Mouse (Mus musculus) layer of hippocampus, postnatal 14 days (tissue): ENCODE measurements around the gene Col23a1. TPM values are rescaled to one million over a fixed set of nuclear protein-coding genes. Genes with fewer than 3 reads are reported as not detected.
A peak's percentile ranks its signal among the peaks of the same experiment; 100 is the strongest.

Experiments
- DNase-seq, 2 experiments: peaks; one replicate each; pipeline ENCODE4 v3.0.0; 2021 to 2022; ENCODE audit warnings: low spot score in 2 of 2, mixed read lengths in 1 of 2
- total RNA-seq, 2 experiments: library from RNA; stranded (reverse); gene quantifications; 2 replicates each; pipeline ENCODE4 v1.2.3; 2021

Col23a1 gene
- total RNA-seq, 2 experiments from 2014 or later = 6.5 to 6.7 TPM

DNA sequence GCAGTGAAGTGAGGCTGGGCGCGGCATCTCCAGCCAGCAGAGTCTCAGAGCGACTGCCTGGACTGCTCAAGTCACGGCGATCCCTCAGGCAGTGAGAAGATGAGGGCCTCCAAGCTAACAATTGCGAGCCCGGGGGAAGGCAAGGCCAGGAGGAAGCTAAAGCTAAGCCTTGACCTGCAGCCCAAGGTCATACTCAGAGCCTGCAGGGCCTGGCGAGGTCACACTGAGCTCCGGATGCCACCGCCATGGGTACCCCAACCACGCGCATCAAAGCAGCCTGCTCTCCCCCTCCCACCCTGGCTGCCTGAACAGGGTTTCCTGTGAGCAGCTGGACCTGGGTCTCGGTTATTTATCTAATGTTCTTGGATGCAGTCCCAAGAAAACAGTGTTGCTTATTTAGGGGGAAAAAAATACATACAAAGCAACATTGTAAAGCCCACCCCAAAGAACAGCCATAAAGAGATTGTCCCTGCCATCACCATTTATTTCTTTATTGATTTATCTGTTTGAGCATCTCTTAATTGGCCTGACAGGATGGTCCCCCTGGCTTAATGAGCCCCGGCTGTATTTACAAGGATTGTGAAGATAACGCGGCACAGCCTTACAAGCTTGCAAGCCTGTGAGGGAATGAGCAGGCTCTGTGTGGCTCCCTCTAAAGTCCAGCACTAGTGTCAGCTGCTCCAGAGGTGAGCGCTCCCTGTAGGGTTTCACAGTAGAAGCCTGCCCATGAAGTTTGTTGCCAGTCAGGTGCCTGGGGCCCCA, 180.8 kb downstream of the Col23a1 start:
- DNase-seq = no peak

DNA sequence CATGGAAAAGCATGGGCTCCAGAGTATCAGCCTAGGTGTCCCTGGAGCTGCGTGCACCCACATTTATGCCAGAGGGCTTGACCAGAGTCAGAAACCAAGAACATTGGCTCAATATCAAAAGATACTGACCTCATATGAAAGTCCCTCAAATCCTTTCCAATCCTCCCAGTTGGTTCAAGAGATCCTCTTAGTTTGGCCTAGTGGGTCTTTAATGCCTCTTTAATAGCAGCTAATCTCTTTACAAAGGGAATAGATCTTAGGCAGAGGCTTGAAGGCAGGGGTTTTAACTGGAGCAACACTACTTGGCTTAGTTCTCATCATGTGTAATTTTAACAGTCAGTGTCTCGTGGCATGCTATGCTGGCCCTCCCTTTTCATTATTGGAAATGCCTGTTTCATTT, 184.0 kb downstream of the Col23a1 start:
- DNase-seq = no peak

DNA sequence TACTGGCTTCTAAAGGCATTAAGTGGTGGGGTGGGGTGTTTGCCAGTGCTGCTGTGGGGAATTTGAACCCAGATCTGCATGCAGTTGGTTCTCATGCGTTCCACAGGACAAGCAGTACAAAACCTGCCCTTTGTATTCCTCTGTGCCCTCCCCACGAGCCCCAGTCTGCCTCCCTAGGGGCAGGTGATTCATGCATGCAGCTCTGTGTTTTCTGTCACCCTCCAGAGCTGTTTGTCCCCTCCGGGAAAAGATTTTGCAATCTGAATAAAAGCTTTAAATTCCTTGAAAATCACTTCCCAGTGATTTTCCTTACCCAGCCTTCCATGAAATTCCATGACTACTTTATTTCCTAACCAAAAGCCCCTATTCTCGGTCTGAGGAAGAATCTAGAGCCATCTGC, 186.8 kb downstream of the Col23a1 start:
- no peak for DNase-seq

DNA sequence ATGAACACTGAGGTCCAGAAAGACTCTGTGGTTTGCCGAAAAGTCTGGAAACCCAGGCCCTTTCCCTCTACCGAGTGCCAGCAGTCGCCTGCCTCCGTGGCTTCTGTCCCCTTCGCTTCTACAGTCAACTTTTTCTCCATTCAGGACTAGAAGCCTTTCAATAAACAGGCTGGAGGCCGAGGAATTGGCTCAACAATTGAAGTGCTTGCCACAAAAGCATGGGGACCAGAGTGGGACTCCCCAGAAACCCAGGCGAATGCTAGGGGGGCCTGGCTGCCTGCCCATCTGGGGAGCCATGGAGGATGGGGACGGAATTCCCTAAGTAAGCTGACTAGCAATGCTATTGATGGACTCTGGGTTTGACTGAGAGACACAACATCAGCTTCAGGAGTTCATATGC, 187.9 kb downstream of the Col23a1 start:
- DNase-seq = no peak

DNA sequence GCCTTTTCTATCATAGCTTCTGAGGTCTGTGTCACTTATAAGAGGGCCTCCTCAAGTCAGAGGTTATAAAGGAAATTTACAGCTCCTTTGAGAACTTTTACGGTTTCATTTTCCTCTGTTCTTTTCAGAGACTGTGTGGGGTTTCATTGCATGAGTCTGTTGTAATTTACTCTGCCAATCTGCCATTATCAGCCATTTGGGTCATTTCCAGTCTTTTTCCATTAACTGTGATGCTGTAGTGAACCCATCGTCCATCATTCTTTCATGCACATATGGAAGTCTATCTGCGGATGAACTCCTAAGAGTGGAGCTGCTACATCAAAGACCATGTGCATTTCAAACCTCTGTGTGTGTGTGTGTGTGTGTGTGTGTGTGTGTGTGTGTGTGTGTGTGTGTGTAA, 192.5 kb downstream of the Col23a1 start:
- no peak for DNase-seq

DNA sequence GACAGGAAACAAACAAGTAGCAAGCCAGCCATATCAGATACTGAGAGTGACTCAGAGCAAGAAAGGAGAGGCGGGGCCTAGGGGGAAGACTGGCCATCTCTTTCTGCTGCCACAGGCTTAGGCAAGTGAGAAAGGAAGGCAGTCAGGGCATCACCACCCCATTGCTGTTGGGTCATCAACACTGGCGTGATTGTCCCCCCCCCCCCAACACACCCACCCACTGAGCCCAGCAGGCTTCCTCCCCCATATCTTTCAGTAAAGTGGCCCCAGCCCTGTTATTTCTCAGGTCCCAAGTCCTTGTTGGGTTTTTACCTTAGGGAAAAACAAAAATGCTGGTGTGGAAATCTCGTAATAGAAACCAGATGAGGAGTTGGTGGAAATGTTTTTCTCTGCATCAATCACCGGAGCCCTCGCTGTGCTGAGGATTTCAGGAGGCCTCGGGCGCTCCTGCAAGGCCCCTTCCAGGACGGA, 195.4 kb downstream of the Col23a1 start:
- DNase-seq = no peak

DNA sequence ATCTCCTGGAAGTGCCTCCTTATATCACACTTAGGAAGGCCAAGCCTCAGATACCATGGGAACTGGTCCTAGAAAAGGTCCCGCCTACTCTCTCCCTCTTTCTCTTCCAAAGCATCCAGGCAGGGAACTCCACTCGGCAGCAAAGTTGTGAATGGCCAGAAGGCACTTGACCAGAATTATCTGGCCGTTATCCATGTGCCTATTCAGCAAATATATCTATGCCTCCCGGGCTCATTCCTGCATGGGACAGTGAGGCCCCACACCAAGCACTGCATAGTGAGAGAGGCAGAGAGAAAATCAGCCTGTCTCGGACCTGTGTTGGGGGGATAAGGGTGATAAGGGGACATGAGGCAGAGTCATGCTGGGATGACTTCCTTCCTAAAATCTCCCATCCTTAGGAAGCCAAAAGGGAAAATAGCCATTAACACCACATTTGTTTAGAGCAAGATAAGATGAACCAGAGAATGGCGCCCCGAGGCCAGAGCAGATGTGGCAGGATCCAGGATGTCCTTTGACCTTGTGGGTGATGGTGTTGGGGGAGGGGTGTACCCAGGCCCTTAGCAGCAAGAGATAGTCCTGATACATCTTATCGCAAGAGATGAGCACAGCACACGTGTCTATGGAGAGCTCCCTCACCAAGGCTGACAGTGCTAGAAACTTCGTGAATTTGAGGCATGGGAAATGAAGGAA, 196.2 kb downstream of the Col23a1 start:
- DNase-seq = no peak

DNA sequence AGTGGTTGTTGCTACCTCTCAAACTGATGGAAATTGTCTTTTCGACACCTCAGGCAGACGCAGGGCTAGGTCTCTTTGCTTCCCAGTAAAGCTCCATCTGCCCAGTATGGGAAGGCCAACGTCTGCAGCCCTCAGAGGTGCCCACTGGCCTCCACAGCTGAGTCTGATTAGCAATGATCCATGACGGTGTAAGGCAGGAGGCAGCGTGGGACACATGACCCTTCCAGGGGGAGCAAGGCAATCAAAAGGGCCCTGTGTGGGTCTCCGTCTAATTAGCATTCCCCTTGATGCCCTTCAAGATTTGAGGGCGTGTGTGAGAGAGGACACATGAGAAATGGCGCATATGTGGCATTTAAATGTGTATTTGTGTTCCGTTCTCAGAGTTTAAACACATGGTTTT, 199.1 kb downstream of the Col23a1 start:
- no peak for DNase-seq

DNA sequence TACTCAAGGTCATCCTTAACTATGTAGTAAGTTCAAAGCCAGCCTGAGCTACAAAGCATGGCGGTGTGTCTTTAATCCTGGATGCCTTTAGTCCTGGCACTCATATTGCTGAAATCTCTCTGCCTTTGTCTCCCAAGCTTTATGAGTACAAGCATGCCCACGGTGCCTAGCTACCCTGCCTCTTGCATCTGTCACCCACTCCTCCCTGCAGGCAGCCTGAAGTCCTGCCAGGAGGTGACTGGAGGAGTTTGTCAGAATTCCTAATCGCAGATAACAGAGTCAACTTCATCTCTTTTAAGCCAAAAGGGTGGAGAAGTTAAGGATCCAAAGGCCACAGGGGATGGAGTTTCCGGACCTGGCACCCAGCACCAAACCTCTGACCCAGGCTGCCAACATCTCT, 203.7 kb downstream of the Col23a1 start:
- DNase-seq = peak; percentile 31 to 58

DNA sequence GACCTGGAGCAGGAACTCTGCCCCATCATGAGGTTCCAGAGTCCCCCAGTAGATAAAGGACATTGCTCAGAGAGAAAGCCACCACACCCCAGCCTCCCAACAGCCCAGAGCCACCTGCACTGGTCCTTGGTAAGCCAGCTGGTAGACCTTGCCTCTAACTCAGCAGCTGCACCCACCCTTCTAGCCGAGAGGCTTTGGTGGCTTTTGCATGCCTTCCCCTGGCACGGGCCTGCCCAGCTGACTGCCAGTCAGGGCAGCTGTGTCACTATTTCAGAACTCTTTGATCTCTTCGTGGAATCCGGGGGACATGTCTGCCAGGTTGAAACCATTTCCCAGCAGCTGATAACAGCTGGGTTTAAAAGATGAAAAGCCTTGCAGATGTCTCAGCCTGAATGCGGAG, 204.5 kb downstream of the Col23a1 start:
- DNase-seq = no peak

DNA sequence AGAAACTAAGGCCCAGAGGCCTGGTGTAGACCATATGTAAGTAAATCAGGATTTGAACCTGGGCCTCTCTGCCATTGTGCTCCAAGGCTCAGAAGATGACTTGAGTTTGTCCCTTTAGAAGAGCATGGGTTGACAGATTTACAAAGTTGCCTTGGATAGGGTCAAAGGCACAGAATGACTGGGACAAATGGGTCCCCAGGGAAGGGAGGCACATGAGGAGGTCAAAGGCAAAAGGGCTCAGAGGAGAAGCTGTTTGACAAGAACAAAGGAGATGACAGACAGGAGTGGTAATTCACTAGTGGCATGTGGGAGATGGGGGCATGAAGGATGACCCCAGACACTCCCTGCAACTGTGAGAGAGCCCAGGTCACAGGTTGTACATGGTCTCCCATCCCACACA, 210.1 kb downstream of the Col23a1 start:
- DNase-seq = no peak

DNA sequence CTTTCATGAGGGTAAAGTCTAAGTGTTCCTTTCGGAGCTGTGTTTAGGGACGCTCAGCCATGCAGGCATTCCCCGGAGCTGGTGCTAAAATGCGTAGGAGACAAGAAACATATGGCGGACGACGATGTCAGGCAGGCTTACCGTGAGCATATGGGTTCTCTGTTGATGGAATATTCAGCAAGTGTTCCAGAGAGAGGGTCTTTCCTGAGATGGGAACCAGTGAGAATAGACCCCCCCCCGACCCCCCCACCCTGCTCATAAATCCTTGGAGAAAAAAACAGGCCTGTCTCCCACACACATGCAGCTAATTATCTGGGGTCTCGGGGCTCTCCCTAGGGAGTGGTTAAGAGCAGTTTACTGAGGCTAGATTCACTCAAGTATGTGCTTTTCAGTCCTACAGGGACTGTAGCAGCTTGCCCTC, 212.7 kb downstream of the Col23a1 start:
- peak in 1 of 2 experiments; percentile 45 for DNase-seq

DNA sequence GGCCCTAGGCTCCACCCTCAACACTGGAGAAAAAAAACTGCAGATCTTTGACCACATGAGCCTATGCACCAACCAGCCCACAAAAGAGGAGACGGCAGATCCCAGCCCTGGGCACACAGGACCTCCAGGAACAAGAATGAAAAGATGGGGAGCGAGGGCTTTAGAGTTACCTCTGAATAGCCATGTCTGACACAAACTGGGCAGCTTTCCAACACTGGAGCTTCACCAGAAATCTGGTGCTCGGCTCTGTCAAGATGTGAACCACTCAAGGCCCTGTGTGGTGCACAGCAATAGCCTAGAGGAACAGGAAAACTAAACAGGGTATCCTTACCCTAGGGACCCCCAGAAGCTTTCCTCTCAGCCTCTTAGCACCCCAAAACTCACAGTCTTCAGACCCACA, 215.2 kb downstream of the Col23a1 start:
- peak in 1 of 2 experiments; percentile 17 for DNase-seq

DNA sequence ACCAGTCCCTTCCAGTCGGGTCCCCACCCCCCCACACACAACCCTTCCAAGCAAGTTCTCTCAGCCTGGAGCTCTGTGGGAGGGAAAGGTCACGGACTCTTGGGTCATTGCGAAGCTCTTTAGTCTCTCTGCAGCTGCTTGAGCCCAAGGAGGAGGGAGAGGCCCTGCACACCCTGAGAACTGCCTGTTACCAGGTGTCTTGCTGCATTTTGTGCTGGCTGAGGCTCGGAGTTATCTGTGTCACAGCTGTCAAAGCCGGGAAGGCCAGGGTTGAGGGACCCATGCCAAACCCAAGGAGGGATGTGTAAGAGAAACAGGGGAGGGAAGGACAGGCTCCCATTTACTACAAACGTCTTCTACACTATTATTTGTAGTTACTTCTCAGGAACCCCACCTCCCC, 218.3 kb downstream of the Col23a1 start:
- no peak for DNase-seq

DNA sequence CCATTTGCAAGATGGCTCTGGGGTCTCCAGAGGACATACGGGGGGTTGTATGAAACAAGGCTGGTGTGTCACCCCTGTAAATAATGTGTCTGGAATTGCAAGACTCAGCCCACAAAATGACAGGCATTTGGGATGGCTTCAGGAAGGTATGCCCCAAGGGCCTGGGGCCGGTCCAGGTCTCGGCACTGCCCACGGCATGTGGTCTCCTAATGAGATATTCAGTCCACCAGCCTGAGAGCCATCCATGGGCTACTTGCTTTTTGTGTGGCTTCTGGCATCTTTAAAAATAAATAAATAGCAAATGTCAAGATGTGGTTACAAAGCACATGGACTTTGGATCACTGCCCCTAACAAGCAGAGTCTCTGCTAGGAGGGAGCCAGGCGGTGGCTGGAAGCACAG, 219.5 kb downstream of the Col23a1 start:
- DNase-seq = no peak

DNA sequence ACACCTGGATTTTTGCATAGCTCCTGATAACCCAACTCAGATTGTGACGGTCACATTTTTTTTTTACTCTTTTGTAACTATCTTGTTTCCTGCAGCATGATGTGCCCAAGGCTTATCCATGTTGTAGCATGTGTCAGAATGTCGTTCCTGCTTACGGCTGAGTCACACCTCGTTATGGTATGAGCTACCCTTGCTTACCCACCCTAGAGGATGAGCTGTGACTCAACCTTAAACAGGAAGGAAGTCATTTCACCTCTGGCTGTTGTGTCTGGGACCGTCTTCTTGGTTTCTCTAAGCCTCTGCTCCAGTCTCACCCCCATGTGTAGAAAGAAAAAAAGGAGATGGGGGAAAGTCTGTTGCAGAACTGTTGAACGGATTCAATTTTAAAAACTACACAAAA, 223.3 kb downstream of the Col23a1 start:
- no peak for DNase-seq

DNA sequence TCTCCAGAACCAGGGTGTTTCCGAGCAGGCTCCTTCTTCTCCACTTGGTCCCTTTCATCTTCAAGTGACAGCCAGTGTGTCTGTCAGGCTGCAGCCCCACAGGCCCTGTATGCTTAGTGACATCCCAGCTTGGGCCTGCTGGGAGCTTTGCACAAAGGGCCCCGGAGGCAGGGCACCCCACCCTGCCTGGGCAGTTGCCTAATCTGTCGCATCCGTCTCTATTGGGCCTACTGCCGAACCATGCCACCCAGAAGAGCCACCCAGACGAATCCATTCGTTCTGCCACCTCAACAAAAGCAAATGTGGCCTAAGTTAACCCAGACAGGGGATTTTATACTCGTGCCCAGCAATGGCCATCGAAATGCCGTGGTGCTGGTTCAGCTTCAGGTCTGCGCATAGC, 225.6 kb downstream of the Col23a1 start:
- no peak for DNase-seq

DNA sequence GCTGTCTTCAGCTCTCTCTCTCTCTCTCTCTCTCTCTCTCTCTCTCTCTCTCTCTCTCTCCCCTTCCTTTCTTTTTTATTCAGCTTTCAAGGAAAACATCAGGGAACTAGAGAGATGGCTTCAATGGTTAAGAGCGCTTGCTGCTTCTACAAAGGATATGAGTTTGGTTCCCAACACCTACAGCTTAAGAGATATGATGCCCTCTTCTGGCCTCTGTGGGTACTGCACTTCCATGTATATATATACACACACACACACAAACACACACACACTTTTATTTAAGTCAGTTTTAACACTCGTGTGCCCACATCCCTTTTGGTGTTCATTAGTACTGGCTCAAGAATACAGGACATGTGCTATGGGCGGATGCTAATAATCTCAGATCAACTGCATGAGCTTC, 228.4 kb downstream of the Col23a1 start:
- no peak for DNase-seq

DNA sequence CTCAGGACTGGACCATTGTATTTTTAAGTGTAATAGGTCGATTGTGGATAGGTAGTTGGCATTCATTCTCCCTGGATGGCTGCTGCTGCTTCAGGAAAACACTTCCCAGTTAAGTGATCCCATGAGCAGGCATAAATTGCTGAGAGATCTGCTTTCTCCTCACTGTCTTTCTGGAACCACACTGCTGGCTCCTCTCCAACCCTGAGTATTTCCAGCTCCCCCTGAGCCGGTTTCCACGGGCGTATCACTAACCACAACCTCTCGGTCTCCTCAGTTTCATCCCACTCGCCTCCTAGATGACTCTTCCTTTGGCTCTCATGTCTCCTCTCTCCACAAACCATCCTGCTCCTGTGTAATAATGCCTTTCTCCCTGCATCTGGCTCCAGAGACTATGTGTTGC, 228.9 kb downstream of the Col23a1 start:
- no peak for DNase-seq

DNA sequence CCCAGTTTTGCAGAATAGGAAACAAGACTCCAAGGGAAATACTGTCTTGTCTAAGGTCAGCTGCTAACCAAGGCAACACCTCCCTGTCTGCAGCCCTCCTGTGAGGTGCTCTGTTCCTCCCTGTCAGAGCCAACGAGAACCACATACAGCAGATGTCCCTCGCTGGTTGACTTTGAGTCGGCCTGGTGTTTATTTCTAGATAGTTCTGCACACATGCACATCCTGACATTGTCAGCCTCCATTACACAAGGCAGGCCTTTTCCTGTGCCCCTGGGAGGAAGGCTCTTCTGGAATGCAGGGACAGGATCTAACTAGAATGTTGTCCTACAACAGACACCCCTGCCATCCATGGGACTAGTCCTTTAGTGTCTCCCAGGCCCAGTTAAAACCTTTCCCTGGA, 231.7 kb downstream of the Col23a1 start:
- no peak for DNase-seq

DNA sequence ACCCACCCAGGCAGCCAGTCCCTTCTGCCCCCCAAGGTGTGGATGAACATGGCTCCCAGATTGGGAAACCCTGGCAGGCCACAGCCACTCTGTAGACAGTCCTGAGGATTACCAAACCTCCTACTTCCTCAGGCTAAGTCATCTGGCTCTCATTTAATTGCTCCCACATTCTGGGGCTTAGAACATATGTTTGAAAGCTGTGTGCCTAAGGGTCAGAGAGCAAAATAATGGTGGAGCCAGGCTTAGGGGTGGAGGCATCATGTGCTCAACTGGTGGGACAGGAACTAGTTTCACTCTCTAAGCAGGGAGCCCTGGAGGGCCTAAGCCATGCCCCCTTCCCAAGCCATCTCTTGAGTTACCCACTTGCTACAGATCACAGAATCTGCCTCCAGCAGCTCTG, 233.5 kb downstream of the Col23a1 start:
- DNase-seq = no peak

DNA sequence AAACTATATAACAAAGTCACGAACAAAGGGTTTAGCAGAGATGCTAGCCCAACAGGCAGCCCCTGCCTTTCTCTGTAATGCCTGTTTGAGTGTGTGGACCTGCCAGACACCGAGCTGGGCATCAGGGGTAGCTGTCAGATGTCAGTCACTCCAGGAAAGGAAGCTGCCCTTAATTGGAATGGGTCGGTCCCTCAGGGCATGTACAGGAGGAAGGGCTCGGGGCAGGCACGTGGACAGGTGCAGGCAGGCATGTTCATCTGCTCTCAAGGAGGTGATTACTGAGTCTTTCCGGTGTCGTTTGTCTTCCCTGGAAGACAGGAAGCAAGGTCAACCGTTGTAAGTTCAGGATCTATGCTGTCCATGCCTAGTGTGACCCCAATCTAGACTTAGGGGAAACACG, 233.9 kb downstream of the Col23a1 start:
- no peak for DNase-seq

DNA sequence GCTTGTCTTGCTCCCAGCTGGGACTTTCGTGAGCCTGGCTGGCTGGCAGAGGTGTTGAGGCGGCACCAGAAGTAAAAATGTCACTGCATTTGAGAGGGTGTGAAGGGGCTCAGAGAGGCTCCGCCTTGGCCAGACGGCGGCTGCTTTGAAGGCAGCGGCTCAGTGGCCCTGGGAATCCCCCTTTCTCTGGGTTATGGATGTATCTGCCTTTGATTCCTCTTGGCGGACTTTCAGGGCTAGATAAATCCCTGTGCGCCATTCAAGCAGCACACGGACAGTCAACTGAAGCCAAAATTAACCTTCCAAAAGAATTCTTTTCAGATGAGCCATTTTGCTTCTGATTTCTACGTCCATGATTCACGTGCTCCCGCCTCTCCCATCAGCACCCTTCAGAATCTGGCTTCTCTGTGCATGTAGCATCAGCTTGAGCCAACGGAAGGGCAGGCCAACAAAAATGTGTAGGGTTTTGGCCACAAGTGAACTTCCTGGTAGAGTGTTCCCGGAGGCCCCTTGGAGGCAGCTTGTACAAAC, 237.0 kb downstream of the Col23a1 start:
- DNase-seq = no peak
